Mouse (Mus musculus) brain, adult 2 months (tissue): Measurements from ENCODE around the gene Krt80.

Source experiments
- DNase-seq: peaks from one replicate; pipeline ENCODE4 v3.0.0; 2011; ENCODE audit warnings: low read depth, low spot score

Krt80 gene

DNA sequence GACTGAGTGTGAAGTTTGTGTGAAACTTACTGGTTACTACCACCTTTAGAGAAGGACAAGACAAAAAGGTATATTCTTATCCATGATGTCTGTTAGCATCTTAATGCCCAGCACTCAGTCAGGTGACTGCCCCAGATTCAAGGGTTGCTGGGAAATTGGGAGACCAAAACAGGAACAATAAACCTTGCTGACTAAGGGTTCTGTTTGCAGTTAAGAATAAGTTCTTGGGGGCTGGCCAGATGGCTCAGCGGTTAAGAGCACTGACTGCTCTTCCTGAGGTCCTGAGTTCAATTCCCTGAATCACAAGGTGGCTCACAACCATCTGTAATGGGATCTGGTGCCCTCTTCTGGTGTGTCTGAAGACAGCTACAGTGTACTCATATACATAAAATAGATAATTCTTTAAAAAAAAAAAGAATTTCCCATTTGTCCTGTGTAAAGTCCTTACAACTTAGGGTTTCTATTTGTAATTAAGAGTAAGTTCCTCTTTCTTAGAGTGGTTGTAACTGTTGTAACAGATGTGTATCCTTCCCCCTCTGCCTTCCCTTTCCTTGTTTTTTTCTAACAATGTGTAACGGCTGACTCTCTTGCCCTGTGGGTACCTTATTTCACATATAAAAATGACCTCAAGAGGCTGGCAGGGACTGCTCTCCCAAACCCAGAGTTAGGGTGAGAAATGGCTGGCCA is 52.0 kb downstream of the Krt80 start:
- no peak for DNase-seq

DNA sequence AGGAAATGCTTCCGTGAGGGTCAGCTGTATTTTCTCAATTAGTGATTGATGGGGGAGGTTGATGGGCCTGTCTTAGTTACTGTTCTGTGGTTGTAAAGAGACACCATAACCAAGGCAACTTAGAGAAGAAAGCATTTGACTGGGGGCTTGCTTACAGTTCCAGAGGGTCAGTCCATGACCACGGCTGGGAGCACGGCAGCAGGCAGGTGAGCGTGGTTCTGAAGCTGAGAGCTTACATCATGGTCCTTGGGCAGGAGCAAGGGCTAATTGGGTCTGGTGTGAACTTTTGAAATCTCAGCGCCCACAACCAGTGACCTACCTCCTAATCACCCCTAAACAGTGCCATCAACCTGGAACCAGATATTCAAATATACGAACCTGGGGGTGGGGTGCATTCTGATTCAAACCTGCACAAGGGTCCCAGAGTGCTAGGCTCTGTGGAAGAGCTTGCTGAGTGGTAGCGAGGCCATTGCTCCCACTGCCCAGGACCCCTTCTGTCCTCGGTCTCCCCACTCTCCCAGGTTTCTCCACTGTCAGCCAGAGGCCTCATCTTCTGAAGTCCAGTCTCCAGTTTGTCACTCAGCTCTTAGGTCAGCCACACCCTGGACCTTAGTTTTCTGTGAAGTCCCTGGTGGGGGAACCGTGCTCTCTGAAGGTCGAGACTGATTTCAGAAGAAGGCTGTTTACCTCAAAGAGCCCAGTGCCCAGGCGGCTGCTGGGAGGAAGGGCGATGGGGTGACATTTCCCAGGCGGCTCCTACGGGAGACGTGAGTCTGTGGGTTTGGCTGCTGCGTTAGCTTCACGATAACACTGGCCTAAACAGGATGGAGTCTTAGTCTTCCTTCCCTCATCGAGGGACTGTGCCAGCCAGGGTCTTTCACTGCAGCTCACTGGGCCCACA is 52.8 kb downstream of the Krt80 start:
- no peak for DNase-seq

DNA sequence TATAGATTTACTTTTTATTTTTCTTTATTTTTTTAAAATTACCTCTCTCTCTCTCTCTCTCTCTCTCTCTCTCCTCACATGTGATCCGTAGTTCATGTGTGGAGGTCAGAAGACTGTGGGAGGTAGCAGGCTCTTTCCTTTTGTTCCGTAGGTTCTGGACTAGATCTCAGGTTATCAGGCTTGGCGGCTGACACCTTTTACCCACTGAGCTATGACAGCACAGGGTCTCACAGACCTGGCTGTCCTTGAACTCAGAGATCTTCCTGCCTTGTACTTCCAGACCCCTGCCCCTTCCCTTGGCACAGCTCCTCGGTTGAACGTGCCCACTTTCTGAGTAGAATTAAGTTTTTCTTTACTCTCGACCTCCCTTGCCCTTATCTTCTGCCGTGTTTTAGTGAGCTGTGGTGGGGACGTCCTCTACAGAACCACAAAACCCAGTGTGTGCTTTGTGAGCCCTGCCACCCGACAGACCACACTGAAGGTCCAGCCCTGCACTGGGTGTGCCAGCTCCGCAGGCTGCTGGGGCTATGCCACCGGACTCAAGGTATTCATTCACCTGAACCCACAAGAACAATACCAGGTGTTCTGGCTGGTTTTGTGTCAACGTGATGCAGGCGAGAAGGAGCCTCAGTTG is 53.6 kb downstream of the Krt80 start:
- no peak for DNase-seq

DNA sequence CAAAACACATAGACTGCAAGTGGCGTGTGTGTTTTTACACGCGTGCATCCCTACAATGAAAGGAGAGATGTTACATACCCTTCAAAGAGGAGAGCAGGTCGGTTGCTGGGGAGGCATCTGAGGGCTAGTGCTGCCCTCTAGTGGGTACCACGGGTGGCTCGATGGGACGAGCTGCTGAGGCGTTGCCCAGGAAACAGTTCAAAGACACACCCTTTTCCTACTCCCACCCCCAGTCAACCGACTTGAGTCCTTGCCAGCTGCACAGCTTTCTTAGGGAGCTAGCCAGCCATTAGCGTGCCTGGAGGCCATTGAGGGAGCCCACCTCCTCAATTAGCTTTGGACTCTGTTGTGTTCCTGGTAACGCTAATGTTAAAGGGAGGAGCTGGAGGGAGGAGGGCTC is 54.1 kb downstream of the Krt80 start:
- peak; percentile 92 for DNase-seq

DNA sequence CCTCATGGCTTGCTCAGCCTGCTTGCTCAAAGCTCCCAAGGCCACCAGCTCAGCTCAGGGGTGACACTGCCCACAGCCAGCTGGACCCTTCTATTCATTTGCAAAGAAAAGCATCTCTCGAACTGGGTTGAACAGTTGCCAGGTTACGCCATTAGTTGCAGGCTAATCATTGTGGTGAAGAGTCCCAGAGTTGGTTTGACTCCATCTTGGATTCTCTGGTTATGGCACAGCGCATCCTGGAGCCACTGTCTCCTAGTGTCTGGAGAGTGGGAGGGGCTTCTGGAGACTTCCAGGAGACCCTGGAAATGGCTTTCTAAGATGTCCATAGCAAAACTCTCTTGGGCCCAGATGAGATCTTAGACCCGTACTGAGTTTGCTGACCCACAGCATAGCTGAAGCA is 54.6 kb downstream of the Krt80 start:
- no peak for DNase-seq

DNA sequence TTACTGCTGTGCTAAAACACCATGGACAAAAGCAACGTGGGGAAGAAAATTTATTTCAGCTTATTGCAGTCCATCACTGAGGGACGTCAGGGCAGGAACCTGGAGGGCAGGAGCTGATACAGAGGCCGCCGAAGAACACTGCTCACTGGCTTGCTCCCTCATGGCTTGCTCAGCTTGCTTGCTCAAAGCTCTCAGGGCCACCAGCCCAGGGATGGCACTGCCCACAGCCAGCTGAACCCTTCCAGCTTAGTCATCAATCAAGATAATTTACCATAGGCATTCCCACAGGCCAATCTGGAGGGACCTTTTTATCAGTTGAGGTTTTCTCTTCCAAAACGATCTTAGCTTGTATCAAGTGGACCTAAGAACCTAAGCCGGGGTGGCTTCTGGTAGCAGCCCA is 58.0 kb downstream of the Krt80 start:
- DNase-seq, result no peak

DNA sequence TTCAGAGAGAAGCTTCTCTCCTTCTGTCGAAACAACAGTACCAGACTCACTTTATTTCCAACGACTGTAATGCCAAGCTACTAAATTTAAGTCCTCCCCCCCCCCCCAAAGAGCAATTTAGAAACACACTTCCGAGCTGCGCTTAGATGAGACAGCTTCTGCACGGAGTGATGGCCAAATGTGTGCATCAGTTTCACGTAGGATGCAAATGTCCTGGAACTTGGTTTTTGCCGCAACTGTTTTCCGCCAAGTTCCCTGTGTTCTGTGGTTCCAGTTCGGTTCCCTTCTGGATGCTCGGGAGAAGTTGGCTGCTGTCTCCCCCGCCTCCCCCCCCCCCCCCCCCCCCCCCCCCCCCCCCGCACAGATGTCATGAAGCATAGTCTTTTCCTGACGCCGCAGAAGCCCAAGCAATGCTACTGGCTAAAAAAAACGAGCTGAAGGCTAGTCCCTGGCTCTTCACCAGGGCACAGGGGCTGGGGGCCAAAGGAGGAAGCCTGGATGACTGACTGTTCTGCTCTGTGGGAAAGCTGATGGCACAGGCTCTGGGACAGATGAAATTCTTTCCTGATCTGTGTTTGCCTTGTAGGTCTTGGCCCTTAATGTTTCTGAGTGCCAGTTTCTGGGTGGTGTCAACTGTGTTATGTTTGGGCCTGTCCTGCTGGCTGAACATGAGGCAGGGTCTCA is 58.7 kb downstream of the Krt80 start:
- peak; percentile 93 for DNase-seq

DNA sequence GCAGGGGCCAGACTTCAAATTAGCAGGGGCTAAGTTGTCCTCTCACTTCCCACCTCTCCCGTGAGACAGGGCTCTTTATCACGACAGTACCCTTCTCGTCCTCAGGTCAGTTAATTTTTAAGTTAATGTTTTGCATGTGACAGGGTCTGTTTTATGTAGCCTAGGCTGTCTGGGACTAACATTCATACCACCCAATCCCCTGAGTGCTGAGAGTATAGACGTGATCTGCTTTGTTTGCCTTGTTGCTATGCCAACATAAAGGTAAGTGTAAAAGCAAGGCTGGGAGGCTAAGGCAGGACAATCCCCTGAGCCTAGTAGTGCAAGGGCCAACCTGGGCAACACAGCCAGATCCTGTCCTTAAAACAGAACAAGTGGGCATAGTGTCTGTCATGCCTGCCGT is 60.5 kb downstream of the Krt80 start:
- no peak for DNase-seq

DNA sequence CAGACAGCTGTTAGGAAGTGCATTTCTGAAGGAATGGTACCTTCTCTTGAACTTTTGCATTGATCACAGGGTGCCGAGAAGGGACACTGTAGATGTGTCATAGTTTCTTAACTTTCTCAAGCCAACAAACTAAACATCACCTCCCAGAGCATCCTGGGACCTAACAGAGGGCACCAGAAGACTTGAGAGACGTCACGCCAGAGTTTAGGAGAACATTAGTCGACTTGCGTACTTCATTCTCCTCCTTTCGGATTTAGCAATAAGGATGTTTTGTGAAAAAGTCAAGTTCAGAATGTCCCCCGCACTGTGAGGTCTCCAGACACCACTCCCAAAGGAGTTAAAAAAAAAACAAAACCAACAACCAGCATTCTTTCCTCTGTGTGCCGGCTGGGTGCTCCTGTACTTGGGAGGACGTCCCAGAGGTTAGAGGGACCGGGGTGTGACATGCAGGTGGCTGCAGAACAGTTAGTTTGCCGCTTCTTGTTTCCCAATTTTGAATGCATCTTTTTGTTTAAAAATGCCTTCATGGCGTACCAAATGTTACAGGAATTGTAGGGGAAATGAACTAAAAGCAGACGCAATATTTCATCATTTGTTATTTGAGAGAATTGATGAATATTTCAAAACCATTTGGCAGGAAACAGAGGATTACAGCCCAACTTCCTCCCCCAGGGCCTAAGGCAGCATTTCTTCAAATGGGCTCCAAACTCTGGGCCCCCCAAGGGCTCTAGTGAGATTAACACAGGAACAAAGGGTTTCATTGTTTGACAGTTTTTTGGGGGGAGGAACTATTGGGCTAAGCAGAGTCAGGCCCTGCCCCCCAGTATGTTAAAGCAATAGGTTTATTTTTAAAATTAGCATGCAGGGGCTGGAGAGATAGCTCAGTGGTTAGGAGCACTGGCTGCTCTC is 61.3 kb downstream of the Krt80 start:
- no peak for DNase-seq

DNA sequence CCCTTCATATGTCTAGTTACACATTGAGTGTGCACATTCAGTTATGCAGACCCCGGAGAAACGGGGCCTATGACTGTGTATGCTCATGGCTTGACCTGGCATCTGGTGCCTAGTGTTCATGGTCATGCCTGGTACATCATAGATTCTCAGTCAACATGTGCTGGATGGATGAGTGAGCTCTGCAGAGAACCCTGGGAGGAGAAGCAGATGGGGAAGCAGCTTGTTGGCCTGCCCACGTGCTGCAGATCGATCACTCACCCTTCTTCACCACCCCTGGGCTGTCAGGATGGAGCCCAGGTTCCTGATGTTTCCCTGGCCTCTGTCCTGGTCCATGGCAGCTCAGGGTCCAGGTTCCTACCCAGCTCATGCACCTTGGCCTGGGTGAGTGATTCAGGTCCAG is 63.5 kb downstream of the Krt80 start:
- DNase-seq, result peak; percentile 75

DNA sequence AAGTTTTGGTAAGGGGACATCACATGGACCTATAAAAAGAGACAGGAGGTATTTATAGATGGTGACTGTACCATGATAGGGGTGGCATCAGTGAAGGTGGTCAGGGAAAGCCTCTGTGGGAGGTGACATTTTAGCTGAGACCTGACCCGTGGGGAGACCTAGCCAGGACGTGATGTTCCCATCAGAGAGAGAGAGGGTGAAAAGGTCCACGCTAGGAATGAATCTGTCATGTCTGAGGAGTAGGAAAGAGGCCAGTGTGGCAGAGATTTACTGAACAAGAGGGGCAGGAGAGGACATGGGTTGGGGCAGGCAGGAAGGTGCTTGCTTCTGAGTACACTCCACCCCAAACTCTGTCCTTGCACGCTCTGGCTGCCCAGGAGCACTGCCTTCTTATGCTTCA is 66.1 kb downstream of the Krt80 start:
- no peak for DNase-seq

DNA sequence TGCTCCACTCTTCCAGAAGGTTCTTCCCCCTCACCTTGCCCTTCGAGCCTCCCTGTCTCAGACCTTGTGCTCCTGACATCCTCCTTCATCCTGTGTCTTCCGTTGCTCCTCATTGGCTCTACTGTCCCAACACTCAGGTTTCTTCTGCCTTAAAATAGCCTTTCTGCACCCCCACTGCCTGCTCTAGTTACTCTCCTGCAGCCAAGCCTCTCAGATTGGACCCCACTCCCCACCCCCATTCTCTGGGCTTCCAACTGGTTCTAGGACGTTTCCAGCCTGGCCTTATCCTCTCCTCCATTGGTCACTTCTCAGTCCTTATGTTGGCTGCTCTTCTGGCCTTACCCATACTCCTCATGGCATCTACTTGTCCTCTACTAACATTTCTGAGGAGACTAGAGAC is 67.8 kb downstream of the Krt80 start:
- DNase-seq, result no peak

DNA sequence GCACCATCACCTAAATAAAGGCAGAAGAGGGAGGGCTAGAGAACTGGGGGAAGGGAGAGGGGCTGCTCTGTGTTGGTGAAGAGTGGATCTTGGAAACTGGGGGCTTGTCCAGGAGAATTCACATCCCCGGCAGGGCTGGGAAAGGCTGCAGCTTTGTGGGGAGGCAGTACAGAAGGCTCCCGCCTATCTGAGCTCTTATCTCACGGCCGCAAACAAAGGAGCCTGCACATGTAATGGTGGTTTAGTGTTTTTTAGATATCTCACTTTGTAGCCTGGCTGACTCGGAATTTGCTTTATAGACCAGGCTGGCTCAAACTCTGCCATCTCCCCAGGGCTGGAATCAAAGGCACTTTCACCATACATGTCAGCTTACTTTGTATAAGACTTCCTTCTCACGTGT is 69.8 kb downstream of the Krt80 start:
- no peak for DNase-seq

DNA sequence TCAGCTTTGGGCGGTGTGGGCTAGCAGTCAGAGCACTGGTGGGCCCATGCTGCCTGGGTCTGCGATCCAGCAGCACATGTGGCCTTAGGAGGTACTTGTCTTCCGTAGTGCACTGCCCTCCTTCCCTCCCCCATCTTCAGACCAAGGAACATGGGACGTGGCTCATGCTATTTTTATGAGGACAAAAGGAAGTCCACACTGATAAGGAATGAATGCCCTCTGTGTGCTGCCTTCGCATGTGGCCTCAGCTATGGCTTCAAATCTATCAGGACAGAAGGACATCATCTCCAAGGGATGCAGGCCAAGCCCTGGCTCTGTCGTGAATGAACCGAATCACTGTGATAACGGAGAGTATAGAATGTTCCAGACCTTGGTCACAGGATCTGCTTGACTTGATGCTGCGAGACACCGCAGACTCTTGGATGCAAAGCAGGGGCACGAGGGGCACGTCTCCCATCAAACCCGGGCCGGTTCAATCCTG is 70.4 kb downstream of the Krt80 start:
- DNase-seq, result no peak

DNA sequence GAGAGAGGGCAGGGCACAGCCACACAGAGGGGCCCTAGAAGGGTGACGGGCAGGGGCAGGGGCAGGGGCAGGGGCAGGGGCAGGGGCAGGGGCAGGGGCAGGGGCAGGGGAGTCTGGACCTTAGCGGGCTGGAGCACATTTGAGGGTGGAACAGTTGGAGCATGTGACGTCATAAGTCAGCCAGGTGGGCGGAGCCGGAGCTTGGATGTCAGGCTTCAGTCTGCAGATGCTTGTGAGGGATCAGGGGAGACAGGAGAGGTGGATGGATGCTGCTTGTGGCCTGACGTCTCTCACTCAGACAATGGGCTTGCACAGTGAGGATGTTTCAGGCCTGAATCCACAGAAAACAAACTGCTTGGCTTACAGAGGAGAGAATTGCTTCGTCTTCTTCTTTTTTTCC is 71.4 kb downstream of the Krt80 start:
- peak; percentile 29 for DNase-seq

DNA sequence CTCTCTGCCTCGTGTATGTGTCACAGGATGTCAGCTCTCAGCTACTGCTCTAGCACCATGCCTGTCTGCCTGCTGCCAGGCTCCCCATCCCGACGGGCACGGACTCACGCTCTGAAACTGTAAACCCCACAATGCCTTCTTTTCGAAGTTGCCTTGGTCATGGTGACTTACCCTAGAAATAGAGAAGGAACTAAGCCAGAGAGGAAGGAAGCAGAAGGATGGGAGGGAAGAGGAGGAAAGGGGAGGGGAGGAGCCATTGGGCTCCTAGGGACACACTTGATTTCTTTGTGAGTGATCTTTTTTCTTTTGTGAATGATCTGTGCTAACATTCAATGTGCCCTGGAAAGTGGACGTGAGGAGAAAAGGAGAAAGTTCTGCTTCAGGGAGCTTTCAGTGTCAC is 72.0 kb downstream of the Krt80 start:
- DNase-seq, result no peak
